Mouse (Mus musculus) heart, embryonic 10.5 days (tissue): ENCODE results near the gene Ttc30b. TPM values are rescaled to one million over a fixed set of nuclear protein-coding genes. Genes with fewer than 3 reads are reported as not detected.
"Not testable (repeated sequence)": the region's sequence is repeated elsewhere in the genome, so short reads cannot be mapped to it uniquely, and the experiment has no call there.

Experiments used
- DNase-seq: peaks from one replicate; pipeline ENCODE4 v3.0.0-alpha.2; 2017; ENCODE audit warnings: low spot score
- H3K27ac ChIP-seq: fragments of 300-500 bp; sonication (generic); 2 replicates; pipeline ENCODE4 v1.5.1; 2016; ENCODE audit warnings: mild to moderate bottlenecking
- H3K27me3 ChIP-seq: fragments of 300-500 bp; sonication (generic); 2 replicates; pipeline ENCODE4 v1.6.1; 2016; ENCODE audit warnings: mild to moderate bottlenecking; ENCODE audit not compliant: poor library complexity, insufficient read depth, severe bottlenecking
- H3K36me3 ChIP-seq: fragments of 300-500 bp; sonication (generic); 2 replicates; pipeline ENCODE4 v1.6.1; 2016; ENCODE audit warnings: mild to moderate bottlenecking, moderate library complexity
- H3K4me1 ChIP-seq: fragments of 300-500 bp; sonication (generic); 2 replicates; pipeline ENCODE4 v1.6.1; 2016; ENCODE audit warnings: mild to moderate bottlenecking
- H3K4me3 ChIP-seq: fragments of 300-500 bp; sonication (generic); 2 replicates; pipeline ENCODE4 v1.5.1; 2016; ENCODE audit warnings: mild to moderate bottlenecking, moderate library complexity
- H3K9me3 ChIP-seq: fragments of 300-500 bp; sonication (generic); 2 replicates; pipeline ENCODE4 v1.6.1; 2016; ENCODE audit warnings: mild to moderate bottlenecking, moderate library complexity
- WGBS: fragments of 180-500 bp; shearing (Covaris S2); methylation state at CpG from one replicate; pipeline ENCODE4 v1.1.7; 2016; 5-methylcytosine and 5-hydroxymethylcytosine counted together
- polyA plus RNA-seq: library from polyadenylated mRNA; unstranded; fragments of >200 nt; fragmentation: Nextera tagmentation; extraction: Ambion mirVana; gene quantifications from 2 replicates; pipeline ENCODE4 v1.2.1, GENCODE M21; 2016

Ttc30b gene
- 6.1 and 8.1 TPM in 2 replicates for polyA plus RNA-seq

DNA sequence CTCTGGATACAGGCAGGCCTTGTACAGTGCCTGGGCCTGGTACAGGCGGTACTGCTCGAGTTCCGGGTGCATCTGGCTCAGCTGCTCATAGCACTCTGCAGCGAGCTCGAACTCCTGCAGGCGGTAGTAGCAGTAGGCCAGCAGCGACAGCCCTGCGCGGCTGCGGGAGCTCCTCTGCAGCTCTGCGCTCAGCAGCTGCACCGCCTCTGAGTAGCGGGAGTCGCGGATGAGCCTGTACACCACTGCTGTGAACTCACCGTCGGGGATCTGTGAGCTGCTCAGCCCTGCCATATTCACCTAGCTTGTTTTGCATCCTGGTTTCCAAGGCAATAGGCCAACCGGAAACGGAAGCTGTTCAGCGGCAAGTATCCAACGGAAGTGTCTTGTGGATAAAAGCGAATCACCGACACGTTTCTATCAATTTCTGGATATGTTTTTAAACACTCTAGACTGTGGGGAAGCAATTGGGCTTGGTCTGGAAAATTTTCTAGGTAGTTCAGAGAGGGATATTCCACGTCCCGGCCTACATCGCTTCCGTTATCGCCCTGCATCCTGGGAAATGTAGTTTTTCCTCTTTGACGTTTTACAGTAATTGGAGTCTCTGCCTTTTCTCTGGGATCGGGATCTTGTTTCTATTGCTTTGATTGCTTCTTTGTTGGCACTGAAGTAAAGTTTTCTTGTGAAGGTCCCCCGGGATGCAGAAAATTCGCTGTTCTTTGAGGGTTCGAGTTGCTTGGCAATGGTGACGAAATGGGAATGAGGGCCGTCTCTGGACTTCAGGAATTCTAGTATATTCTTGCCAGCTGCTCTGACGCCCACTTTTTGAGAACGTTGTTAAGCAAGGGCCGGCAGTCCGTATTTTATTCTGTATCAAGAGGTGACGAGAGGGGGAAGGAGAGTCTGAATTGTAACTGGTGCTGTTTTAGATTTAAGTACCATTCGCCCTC lies at the start of gene Ttc30b:
Ttc30b (minus strand) TSS at position 469 of the 947 bp plus-strand sequence.
- peak within 1 kb of the TSS; percentile 64 for H3K4me3 ChIP-seq
- H3K36me3 ChIP-seq, result no peaks in the 10 kb centered on the region
- H3K27me3 ChIP-seq, result no peaks in the 10 kb centered on the region
- H3K27ac ChIP-seq, result peak within 1 kb of the TSS; percentile 92
- WGBS, result 3% methylated on average over 41 of the region's 42 CpGs
- DNase-seq, result peak; percentile 93
- H3K4me1 ChIP-seq, result peaks cover 12% of the 10 kb centered on the region
- H3K9me3 ChIP-seq, result no peaks in the 10 kb centered on the region

DNA sequence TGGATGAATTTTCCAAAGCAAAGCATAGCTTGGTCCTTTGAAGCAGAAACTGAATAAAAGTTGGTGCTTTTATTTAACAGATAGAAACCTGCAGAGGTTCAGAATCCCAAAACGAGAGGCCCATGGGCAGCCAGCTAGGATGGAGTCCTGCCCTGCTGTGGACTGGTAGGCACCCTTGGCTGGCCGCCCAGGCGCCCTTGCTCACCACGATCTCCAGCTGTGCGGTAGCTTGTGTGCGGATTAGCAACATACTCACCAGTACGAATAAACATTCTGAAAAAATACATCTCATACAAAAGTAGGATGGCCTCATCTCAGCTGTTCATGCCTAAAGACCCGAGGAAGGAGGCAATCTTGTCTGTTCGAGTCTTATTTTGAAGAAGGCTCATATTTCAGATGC lies 49.4 kb upstream of the Ttc30b start:
- 68% methylated on average over 9 of the region's 9 CpGs for WGBS
- no peaks in the 10 kb centered on the region for H3K36me3 ChIP-seq
- no peak for DNase-seq
- H3K4me3 ChIP-seq, result no peak overlapping the region
- H3K27ac ChIP-seq, result peak overlapping the region; percentile 22; the same call in 1 of the 2 replicates
- H3K27me3 ChIP-seq, result no peaks in the 10 kb centered on the region
- no peaks in the 10 kb centered on the region for H3K9me3 ChIP-seq
- peaks cover 30% of the 10 kb centered on the region for H3K4me1 ChIP-seq

DNA sequence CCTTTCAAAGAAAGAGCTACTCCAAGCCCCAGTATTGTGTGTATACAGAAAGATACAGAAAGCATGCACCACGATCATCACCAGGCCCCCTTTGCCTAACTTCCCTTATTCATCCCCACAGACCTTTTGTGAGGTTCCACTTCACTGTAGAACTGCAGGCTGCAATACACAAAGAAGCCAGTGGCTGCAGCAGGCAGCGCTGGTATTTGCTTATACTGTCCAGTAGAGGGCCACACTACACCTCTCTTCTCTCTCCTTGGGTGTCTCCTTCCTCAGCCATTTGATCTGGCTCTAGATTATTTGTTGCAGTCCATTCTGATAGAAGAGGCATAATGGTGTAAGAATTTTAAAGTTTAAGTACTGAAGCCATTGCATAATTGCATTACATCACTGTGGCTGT lies 46.7 kb upstream of the Ttc30b start:
- Histone ChIP-seq H3K36me3 (no peaks in the 10 kb centered on the region), H3K27me3 (no peaks in the 10 kb centered on the region), H3K27ac (no peak overlapping the region), H3K4me1 (peaks cover 9% of the 10 kb centered on the region; the same call in 1 of the 2 replicates), H3K4me3 (no peak overlapping the region), H3K9me3 (no peaks in the 10 kb centered on the region)
- WGBS, result 4% methylated on average over 2 of the region's 2 CpGs
- DNase-seq, result no peak

DNA sequence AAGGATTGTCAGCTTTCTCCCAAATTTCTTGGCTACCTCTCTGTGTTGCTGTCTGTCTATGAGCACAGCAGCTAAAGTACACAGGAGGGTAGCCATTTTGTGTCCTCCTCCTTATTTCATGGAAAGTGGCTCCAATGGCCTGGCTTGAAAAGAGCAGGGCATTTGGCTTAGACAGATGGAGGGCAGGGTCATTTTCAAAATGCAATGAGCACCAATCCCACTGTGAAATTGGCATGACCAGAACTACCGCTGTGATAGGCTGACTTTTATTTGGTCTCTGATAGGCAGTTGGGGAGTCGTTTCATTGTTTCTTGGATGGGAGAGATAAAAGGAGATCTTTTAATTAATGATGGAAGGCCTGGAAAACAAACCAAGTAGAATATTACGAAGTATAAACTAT lies 45.5 kb upstream of the Ttc30b start:
- H3K9me3 ChIP-seq, result no peaks in the 10 kb centered on the region
- WGBS, result 82% methylated on average over 3 of the region's 3 CpGs
- H3K27me3 ChIP-seq, result no peaks in the 10 kb centered on the region
- no peaks in the 10 kb centered on the region for H3K36me3 ChIP-seq
- no peak overlapping the region for H3K27ac ChIP-seq
- peaks cover 9% of the 10 kb centered on the region; the same call in 1 of the 2 replicates for H3K4me1 ChIP-seq
- no peak overlapping the region for H3K4me3 ChIP-seq
- no peak for DNase-seq

DNA sequence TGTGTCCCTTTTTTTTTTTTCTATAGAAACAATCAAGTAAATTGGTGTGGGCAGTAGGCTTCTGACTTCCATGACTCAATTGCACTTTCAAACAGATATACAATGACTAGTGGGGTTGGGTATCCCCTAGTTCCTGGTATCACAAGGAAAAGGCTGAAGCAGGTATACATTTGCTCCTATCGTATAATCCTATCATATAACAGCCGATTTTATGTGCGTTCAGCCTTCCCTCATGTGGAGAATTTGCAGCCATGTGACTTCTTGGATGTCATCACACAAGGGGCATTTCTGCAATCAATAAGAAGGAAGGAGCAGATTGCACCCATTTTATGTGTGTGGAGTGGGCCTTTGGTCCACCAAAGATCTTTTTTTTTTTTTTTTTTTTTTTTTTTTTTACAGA lies 44.7 kb upstream of the Ttc30b start:
- no peak overlapping the region for H3K4me3 ChIP-seq
- H3K36me3 ChIP-seq, result no peaks in the 10 kb centered on the region
- DNase-seq, result no peak
- H3K27ac ChIP-seq, result no peak overlapping the region
- 94% methylated on average over 3 of the region's 3 CpGs for WGBS
- H3K4me1 ChIP-seq, result peaks cover 4% of the 10 kb centered on the region; the same call in 1 of the 2 replicates
- no peaks in the 10 kb centered on the region for H3K27me3 ChIP-seq
- no peaks in the 10 kb centered on the region for H3K9me3 ChIP-seq

DNA sequence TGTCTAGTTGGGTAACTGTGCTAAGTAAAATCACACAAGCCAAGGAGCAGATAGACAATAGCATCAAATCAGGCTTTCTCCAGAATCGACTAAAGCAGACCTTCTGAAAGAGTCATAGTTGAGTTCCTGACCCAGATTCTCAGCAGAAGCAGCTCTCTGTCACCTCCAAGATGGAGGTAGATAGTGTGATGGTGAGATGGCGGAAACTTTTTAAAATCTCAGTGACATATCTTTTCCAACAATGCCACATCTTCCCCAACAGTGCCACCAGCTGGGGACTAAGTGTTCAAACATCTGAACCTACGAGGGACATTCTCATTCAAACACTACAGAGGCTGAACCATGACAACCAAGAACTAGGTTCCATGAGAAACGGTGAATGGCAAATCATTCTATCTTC lies 44.2 kb upstream of the Ttc30b start:
- no peaks in the 10 kb centered on the region for H3K9me3 ChIP-seq
- no peak overlapping the region for H3K4me3 ChIP-seq
- H3K36me3 ChIP-seq, result no peaks in the 10 kb centered on the region
- no peaks in the 10 kb centered on the region for H3K27me3 ChIP-seq
- no peak for DNase-seq
- WGBS, result 88% methylated on average over 4 of the region's 4 CpGs
- 0 out of 2 replicates have a peak, but pooled peaks cover 3% of the 10 kb centered on the region for H3K4me1 ChIP-seq
- H3K27ac ChIP-seq, result no peak overlapping the region

DNA sequence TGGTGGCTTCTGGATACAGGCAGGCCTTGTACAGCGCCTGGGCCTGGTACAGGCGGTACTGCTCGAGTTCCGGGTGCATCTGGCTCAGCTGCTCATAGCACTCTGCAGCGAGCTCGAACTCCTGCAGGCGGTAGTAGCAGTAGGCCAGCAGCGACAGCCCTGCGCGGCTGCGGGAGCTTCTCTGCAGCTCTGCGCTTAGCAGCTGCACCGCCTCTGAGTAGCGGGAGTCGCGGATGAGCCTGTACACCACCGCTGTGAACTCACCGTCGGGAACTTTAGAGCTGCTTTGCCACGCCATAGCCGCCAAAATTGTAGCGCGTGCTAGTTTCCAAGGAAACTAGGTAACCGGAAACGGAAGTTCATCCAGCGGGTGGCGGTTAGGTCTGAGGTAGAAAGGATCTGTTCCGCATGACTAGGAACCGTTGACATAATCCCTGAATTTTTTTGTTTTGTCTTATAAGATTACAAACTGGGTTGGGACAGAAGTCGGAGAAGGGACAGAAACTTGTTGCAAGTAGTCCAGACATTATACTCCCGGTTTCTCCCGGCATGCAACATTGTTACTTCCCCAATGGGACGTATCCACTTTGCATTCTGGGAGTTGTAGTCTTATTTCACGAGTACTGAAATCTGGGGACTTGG lies 43.2 kb upstream of the Ttc30b start, which contains the start of gene Ttc30a1:
Ttc30a1 (minus strand) TSS at position 528 of the 642 bp plus-strand sequence.
- H3K9me3 ChIP-seq, H3K27me3 ChIP-seq, H3K36me3 ChIP-seq, H3K4me1 ChIP-seq: not testable (repeated sequence)
- Histone ChIP-seq H3K27ac (peak within 1 kb of the TSS; percentile 89), H3K4me3 (peak within 1 kb of the TSS; percentile 60)
- DNase-seq, result peak; percentile 93
- 5% methylated on average over 34 of the region's 34 CpGs for WGBS

DNA sequence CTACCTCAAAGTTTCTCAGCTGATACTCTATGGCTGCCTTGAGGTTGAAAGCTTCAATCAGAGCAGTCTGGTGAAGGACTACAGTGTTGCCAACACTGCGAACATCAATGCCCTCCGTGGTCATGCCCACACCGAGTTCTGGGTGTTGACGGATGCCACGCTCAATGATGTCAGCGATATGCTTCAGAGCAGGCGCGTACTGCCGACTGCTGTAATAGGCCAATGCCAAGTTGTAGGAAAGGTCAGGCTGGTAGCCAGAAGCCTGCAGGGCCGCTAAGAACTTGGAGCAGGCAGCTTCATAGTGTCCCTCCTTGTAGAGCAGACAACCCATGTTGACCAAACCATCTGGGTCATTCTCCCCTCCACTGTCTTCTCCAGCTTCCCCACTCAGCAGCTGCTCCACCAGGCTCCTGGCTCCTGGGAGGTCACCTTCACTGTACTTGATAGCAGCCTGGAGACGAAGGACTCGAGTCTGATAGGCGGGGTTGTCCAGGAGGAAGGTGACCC lies 42.6 kb upstream of the Ttc30b start:
- Histone ChIP-seq H3K27ac (peak overlapping the region; percentile 89; the same call in 1 of the 2 replicates), H3K4me3 (peak overlapping the region; percentile 60)
- H3K4me1 ChIP-seq, H3K27me3 ChIP-seq, H3K36me3 ChIP-seq, DNase-seq, H3K9me3 ChIP-seq: not testable (repeated sequence)
- 91% methylated on average over 13 of the region's 13 CpGs for WGBS

DNA sequence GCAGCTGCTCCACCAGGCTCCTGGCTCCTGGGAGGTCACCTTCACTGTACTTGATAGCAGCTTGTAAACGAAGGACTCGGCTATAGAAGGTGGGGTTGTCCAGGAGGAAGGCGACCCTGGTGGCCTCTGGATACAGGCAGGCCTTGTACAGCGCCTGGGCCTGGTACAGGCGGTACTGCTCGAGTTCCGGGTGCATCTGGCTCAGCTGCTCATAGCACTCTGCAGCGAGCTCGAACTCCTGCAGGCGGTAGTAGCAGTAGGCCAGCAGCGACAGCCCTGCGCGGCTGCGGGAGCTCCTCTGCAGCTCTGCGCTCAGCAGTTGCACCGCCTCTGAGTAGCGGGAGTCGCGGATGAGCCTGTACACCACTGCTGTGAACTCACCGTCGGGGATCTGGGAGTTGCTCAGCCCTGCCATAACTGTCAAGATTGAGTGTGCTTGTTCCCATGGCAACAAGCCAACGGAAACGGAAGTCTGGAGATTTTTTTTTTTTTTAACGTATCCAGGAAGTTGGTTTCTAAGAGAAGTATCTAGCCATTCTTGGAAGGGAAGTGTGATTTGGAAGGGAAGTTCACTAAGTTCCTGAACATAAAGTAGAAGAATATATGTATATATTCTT lies 39.5 kb upstream of the Ttc30b start, which contains the start of gene Ttc30a2:
Ttc30a2 (minus strand) TSS at position 419 of the 617 bp plus-strand sequence.
- DNase-seq, H3K9me3 ChIP-seq, H3K27ac ChIP-seq, H3K4me1 ChIP-seq, H3K27me3 ChIP-seq, H3K36me3 ChIP-seq: not testable (repeated sequence)
- WGBS, result 15% methylated on average over 18 of the region's 24 CpGs
- peak within 1 kb of the TSS; percentile 40 for H3K4me3 ChIP-seq

DNA sequence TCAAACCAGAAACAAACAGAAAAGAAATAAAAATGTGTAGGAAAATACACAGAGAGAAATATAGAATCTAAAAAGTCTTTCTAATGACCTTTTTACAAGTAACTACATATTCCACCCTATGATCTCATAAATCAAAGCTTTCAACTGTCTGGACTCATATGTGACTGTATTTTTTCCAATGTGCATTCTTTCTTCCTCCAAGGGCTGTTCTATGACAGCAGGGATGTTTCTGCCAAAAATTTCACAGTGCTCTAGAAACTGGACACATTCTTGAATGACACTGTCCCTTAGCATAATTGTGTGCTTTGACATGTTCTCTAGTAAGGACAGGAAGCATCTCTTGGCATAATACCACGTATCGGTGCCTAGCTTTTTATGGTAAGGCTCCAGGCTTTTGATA lies 37.7 kb upstream of the Ttc30b start:
- H3K9me3 ChIP-seq, H3K4me1 ChIP-seq, H3K27me3 ChIP-seq, H3K27ac ChIP-seq, DNase-seq, H3K36me3 ChIP-seq, H3K4me3 ChIP-seq: not testable (repeated sequence)
- WGBS, result 87% methylated on average over 2 of the region's 2 CpGs

DNA sequence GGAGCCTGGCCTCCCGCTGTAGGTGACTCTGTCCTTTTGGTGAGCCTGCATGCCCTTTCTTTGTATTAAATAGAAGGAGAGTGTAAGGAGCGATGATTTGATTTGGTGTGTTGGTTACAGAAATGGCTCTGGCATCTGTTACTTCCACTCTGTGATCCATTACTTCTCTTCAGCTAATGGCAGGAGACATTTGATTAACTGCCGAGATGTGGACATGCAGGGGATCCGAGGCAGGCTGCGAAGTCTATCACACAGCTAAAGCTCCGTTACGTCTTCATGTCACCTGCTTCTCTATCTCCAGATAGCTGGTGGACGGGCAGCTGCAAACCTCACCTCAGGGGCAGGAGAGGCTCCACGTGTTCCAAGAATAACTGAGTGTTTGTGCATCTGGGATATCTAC lies 35.7 kb upstream of the Ttc30b start:
- Histone ChIP-seq H3K9me3 (no peaks in the 10 kb centered on the region), H3K27ac (no peak overlapping the region), H3K4me1 (no peaks in the 10 kb centered on the region), H3K27me3 (no peaks in the 10 kb centered on the region), H3K36me3 (no peaks in the 10 kb centered on the region), H3K4me3 (no peak overlapping the region)
- DNase-seq, result no peak
- WGBS, result 55% methylated on average over 9 of the region's 9 CpGs

DNA sequence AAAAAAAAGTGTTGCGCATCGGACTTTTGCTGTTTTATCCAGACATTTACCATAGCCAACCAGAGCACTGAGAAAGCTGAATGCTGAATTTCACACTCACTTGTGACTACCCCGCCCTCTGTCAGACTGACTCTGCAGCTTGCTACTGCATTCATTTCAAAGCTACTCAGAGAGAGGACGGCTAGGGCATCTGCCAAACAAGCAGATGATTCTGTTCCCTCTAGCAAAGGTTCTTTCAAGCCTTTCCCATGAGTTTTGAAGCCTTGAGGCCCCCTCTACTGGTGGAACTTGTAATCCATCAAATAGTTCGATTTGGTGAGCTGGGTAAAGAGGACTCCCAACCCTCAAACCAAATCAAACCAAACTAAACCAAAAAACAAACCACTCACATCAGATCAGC lies 26.6 kb upstream of the Ttc30b start:
- Histone ChIP-seq H3K4me3 (peak overlapping the region; percentile 50), H3K27me3 (0 out of 2 replicates have a peak, but pooled peaks cover 5% of the 10 kb centered on the region), H3K36me3 (no peaks in the 10 kb centered on the region), H3K4me1 (peaks cover 29% of the 10 kb centered on the region), H3K9me3 (no peaks in the 10 kb centered on the region), H3K27ac (peak overlapping the region; percentile 59; the same call in 1 of the 2 replicates)
- WGBS, result 23% methylated on average over 5 of the region's 5 CpGs
- DNase-seq, result no peak
